Mouse (Mus musculus) embryonic facial prominence, embryonic 10.5 days (tissue): Measurements from ENCODE around the gene Slc17a7. TPM values are rescaled to one million over a fixed set of nuclear protein-coding genes. Genes with fewer than 3 reads are reported as not detected.
A peak's percentile ranks its signal among the peaks of the same experiment; 100 is the strongest.

Source experiments
- DNase-seq: peaks from one replicate; pipeline ENCODE4 v3.0.0-alpha.2; 2017; ENCODE audit warnings: low spot score
- H3K27ac ChIP-seq: fragments of 300-500 bp; sonication (generic); replicated peaks from 2 replicates; pipeline ENCODE4 v1.5.1; 2016; ENCODE audit warnings: mild to moderate bottlenecking
- H3K27me3 ChIP-seq: fragments of 300-500 bp; sonication (generic); replicated peaks from 2 replicates; pipeline ENCODE4 v1.6.1; 2016; ENCODE audit warnings: low read depth, mild to moderate bottlenecking; ENCODE audit not compliant: poor library complexity, severe bottlenecking
- H3K36me3 ChIP-seq: fragments of 300-500 bp; sonication (generic); replicated peaks from 2 replicates; pipeline ENCODE4 v1.6.1; 2016; ENCODE audit warnings: mild to moderate bottlenecking, moderate library complexity
- H3K4me1 ChIP-seq: fragments of 300-500 bp; sonication (generic); 2 replicates; pipeline ENCODE4 v1.6.1; 2016
- H3K4me3 ChIP-seq: fragments of 300-500 bp; sonication (generic); 2 replicates; pipeline ENCODE4 v1.5.1; 2016; ENCODE audit warnings: mild to moderate bottlenecking, moderate library complexity
- H3K9me3 ChIP-seq: fragments of 300-500 bp; sonication (generic); 2 replicates; pipeline ENCODE4 v1.6.1; 2016; ENCODE audit warnings: mild to moderate bottlenecking
- WGBS: fragments of 180-500 bp; shearing (Covaris S2); methylation state at CpG from one replicate; pipeline ENCODE4 v1.1.7; 2016; 5-methylcytosine and 5-hydroxymethylcytosine counted together
- polyA plus RNA-seq: library from polyadenylated mRNA; unstranded; fragments of >200 nt; fragmentation: Nextera tagmentation; extraction: Ambion mirVana; gene quantifications from 2 replicates; pipeline ENCODE4 v1.2.1, GENCODE M21; 2016

Slc17a7 gene
- polyA plus RNA-seq, 1 experiment from 2014 or later = 0.74 TPM

DNA sequence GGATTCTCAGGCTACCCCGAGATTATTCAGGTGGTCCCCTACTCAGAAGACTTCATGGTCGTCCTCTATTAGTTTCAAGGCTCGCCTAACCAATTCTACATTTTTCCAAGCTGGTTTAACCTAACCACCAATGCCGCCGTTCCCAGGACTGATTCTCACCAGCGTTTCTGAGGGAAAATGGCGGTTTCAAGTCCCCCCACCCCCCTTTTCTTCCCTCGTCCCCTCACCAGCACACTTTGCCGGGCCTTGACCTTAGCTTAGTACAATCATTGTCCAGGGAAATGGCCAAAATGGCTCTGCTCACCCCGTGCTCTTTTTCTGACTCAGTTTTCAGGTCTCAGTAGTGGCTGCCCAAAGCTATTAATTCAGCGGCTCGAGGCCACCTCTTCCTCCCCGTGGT, 11.6 kb downstream of the Slc17a7 start:
- no peak for DNase-seq

DNA sequence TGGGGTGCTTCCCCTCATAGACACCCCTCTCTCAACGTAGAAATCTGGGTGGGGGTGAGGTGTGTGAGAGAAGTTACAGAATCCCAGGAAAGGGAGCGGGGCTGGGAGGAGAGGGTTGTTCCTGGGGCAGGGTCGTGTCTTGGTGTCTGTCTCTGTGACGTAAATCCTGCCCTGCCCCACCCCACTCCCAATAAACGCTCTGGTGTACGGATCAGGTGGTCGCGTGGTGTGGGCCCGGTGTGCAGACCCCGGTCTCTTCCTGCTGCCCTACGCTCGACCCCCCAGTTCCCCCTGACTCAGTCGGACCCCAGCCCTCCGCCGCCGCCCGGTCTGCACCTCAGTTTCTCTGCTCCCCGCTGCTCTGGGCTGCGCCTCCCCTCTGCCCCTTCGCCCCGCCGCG, 12.2 kb downstream of the Slc17a7 start:
- Histone ChIP-seq H3K4me3 (peak overlapping the region; percentile 37), H3K27ac (no peak overlapping the region), H3K4me1 (peaks cover 25% of the 10 kb centered on the region), H3K36me3 (no peaks in the 10 kb centered on the region), H3K27me3 (peaks cover 99% of the 10 kb centered on the region), H3K9me3 (peaks cover 14% of the 10 kb centered on the region)
- 2% methylated on average over 23 of the region's 23 CpGs for WGBS
- no peak for DNase-seq

More for the DNA sequence above, 11.6 kb downstream of the Slc17a7 start:
- 2% methylated on average over 13 of the region's 13 CpGs for WGBS
- Histone ChIP-seq H3K9me3 (peaks cover 18% of the 10 kb centered on the region), H3K27me3 (peaks cover 99% of the 10 kb centered on the region), H3K27ac (no peak overlapping the region), H3K4me3 (peak overlapping the region; percentile 43; the same call in 1 of the 2 replicates), H3K4me1 (peaks cover 24% of the 10 kb centered on the region), H3K36me3 (no peaks in the 10 kb centered on the region)

DNA sequence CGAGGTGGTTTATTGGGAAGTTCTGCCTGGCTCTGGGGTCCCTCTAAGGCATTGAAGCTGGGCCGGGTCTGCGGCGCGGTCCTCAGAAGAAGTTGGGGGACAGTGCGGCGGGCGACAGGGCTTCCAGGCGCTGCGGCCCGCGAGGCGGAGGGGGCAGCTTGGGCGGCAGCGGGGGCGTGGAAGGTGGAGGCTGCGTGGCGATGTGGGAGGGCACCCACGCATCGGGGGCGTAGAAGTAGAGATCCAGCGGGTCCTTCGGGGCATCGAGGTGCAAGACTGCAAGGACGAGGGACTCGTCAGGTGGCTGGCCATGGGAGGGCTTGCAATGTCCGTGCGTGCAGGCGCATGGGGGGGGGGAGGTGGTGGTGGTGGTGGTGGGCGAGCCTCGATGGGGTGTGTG, 12.6 kb downstream of the Slc17a7 start:
- peaks cover 99% of the 10 kb centered on the region for H3K27me3 ChIP-seq
- no peak for DNase-seq
- peaks cover 30% of the 10 kb centered on the region for H3K4me1 ChIP-seq
- WGBS = 3% methylated on average over 31 of the region's 31 CpGs
- peak overlapping the region; percentile 37 for H3K4me3 ChIP-seq
- H3K36me3 ChIP-seq = no peaks in the 10 kb centered on the region
- H3K27ac ChIP-seq = no peak overlapping the region
- peaks cover 11% of the 10 kb centered on the region; the same call in 1 of the 2 replicates for H3K9me3 ChIP-seq

DNA sequence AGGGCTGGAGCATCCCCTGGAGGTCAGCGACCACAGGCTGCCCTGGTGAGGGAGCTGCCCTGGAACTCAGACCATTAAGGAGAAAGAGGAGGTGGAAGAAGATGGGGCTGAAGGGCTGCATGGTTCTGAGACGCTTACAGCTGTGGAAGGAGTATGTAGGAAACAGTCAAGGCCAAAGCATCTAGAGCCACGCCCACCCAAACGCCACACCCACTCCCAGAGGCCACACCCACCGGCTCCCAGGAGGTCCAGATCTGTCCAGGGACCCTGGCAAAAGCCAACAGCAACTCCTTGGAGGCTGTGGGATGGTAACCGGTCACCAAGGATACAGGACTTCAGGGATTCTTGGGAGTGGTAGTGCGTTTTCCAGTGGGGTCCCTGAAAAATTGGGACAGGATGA, 14.8 kb downstream of the Slc17a7 start:
- 23% methylated on average over 7 of the region's 7 CpGs for WGBS
- Histone ChIP-seq H3K4me3 (no peak overlapping the region), H3K9me3 (no peaks in the 10 kb centered on the region), H3K4me1 (peaks cover 45% of the 10 kb centered on the region), H3K27me3 (peaks cover 99% of the 10 kb centered on the region), H3K27ac (no peak overlapping the region), H3K36me3 (no peaks in the 10 kb centered on the region)
- no peak for DNase-seq

DNA sequence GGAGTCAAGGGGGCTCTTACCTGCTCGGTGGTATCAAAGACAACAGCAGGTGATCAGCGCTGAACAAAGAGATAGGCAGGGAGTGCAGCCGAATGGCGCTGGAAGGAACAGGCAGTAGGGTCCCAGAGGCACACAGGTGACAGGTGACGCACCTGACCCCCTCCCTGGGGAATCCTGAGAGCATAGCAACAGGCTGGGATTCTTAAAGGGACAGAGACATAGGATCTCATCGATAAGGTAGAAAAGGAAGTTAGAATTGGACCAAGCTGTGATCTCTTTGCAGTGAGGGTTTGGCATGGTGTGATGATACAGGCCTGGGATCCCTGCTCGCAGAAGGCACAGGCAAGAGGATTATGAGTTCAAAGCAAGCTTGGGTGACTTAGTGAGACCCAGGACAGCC, 15.7 kb downstream of the Slc17a7 start, which contains the start of gene Gfy:
Gene Gfy, minus strand, starts transcription at position 101 of the 400 bp plus-strand sequence.
- H3K9me3 ChIP-seq = no peaks in the 10 kb centered on the region
- 25% methylated on average over 7 of the region's 7 CpGs for WGBS
- DNase-seq = no peak
- no peak within 1 kb of the TSS for H3K27ac ChIP-seq
- peaks cover 47% of the 10 kb centered on the region for H3K4me1 ChIP-seq
- H3K4me3 ChIP-seq = no peak within 1 kb of the TSS
- no peaks in the 10 kb centered on the region for H3K36me3 ChIP-seq
- H3K27me3 ChIP-seq = peaks cover 100% of the 10 kb centered on the region

DNA sequence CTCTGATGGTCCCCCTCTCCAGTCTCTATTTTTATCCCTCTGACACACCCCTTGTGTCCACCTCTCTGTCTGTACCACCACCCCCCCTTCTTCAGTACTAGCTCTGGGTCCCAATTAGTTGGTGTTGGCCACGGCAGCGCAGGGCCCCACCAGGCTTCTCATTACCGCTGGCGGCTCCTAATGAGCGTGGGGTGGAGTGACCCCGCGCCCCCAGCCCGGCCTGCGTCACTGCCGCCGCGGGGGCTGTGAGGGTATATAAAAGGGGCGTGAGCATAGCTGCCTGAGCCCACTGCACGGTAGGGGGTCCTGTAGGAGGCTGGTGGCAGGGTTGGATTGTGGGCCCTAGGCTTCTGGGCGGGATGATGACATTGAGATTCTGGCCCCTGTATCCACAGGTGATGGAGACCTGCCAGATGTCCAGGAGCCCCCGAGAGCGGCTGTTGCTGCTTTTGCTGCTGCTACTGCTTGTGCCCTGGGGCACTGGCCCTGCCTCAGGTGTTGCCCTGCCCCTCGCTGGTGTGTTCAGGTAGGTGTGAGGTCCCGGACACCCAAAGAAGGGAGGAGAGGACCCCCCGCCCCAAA, 17.2 kb downstream of the Slc17a7 start, which contains the start of gene Pth2:
Gene Pth2, plus strand, starts transcription at position 100 of the 582 bp plus-strand sequence.
- no peaks in the 10 kb centered on the region for H3K9me3 ChIP-seq
- H3K4me1 ChIP-seq = peaks cover 44% of the 10 kb centered on the region
- no peak for DNase-seq
- H3K36me3 ChIP-seq = no peaks in the 10 kb centered on the region
- no peak within 1 kb of the TSS for H3K27ac ChIP-seq
- H3K4me3 ChIP-seq = peak within 1 kb of the TSS; percentile 46
- peaks cover 100% of the 10 kb centered on the region for H3K27me3 ChIP-seq
- WGBS = 19% methylated on average over 20 of the region's 20 CpGs

DNA sequence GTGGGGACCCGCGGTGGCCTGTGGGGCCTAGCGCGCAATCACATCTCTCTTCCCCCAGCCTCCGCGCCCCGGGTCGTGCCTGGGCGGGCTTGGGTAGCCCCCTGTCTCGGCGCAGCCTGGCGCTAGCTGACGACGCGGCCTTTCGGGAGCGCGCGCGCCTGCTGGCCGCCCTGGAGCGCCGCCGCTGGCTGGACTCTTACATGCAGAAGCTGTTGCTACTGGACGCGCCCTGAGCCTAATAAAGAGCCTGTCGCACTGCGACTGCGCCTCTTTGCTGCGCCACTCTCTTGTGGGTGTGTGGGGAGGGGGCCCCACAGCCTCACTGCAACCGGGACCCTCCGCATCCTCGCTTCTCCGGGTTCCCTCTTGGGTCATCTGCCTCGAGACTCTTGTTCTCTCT, 17.8 kb downstream of the Slc17a7 start:
- peaks cover 44% of the 10 kb centered on the region for H3K4me1 ChIP-seq
- H3K27me3 ChIP-seq = peaks cover 100% of the 10 kb centered on the region
- no peaks in the 10 kb centered on the region for H3K9me3 ChIP-seq
- no peak overlapping the region for H3K27ac ChIP-seq
- 4% methylated on average over 35 of the region's 35 CpGs for WGBS
- DNase-seq = no peak
- peak overlapping the region; percentile 46 for H3K4me3 ChIP-seq
- H3K36me3 ChIP-seq = no peaks in the 10 kb centered on the region

DNA sequence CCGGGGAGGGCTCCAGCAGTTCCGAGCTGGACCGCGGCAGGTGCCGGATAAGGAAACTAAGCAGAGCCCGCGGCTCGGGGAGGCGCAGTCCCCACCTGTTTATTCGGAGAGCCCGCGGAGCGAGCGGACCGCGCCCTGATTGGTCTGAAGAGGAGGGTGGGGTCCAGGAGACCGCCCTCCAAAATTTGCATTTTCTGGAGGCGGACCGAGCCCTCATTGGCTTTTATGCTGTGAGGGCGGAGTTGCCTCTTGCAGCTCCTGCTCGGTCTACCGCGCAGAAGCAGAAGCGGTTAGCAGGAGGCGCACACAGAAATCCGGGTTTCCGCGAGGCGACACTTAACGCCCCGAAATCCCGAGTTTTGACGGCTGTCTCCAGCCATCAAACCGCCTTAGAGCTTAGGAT, 18.5 kb downstream of the Slc17a7 start:
- DNase-seq = peak; percentile 93
- H3K27ac ChIP-seq = no peak overlapping the region
- under 1% methylated on average over 34 of the region's 34 CpGs for WGBS
- no peaks in the 10 kb centered on the region for H3K36me3 ChIP-seq
- peaks cover 45% of the 10 kb centered on the region for H3K4me1 ChIP-seq
- H3K9me3 ChIP-seq = no peaks in the 10 kb centered on the region
- peaks cover 100% of the 10 kb centered on the region for H3K27me3 ChIP-seq
- peak overlapping the region; percentile 46 for H3K4me3 ChIP-seq

DNA sequence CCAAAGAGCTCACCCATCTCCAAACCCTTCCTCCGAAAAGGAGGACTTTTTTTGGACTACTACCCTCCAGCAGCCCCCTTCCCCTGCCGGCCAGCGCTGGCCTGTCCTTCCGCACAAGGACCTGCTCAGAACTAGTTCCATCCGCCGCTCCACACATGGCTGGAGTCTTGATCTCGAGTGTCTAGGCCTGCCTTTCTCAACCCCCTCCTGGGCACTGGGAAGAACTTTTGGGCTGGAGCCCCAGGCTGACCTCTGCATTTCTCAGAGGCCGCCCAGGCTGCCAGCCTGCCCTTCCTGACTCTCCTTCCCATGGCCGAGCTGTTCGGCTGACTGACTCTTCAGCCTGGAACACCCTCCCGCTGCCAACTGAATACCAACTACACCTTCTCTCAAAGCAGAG, 18.9 kb downstream of the Slc17a7 start:
- Histone ChIP-seq H3K4me1 (peaks cover 45% of the 10 kb centered on the region), H3K9me3 (no peaks in the 10 kb centered on the region), H3K27me3 (peaks cover 100% of the 10 kb centered on the region), H3K27ac (no peak overlapping the region), H3K36me3 (no peaks in the 10 kb centered on the region), H3K4me3 (peak overlapping the region; percentile 46)
- WGBS = 18% methylated on average over 11 of the region's 11 CpGs
- DNase-seq = no peak

DNA sequence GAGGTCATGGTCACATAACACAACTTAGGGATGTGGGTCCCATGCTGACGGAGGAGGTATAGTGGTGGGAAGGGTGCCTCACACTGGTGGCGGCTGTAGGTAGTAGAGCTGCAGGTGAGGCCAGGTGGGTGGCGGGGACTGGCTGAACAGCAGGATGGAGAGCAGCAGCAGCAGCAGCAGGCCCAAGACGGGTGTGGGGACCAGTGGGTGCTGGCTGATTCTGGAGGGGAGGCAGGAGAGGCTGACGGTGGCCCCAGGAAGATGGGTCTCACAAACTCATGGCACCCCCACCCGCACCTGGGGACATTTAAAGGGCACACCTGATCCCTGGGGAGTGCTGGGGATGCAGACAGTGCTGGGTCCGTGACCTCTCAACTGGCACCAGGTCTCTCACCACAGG, 19.9 kb downstream of the Slc17a7 start:
- Histone ChIP-seq H3K4me3 (no peak overlapping the region), H3K9me3 (no peaks in the 10 kb centered on the region), H3K27ac (no peak overlapping the region), H3K4me1 (peaks cover 45% of the 10 kb centered on the region), H3K27me3 (peaks cover 100% of the 10 kb centered on the region), H3K36me3 (no peaks in the 10 kb centered on the region)
- WGBS = 63% methylated on average over 7 of the region's 7 CpGs
- DNase-seq = no peak

DNA sequence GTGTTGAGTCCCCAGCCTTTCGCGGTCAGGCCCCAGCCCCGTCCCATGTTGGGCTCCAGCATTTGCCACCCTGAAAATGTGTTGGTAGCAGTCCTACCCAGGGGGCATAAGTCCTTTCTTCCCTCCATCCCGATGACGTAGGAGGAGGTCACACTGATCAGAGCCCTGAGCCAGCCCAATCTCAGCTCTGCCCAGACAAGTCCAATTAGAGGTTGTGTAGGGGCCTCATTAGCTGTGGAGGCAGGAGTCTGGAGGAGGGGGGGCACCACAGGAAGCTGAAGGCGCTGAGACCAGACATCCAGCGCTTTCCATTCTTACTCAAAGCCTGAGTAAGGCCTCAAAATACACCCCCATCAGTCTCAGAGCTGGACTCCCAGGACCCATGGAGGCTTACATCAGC, 22.2 kb downstream of the Slc17a7 start:
- Histone ChIP-seq H3K27ac (no peak overlapping the region), H3K27me3 (peaks cover 100% of the 10 kb centered on the region), H3K4me1 (peaks cover 43% of the 10 kb centered on the region), H3K4me3 (no peak overlapping the region), H3K9me3 (no peaks in the 10 kb centered on the region), H3K36me3 (no peaks in the 10 kb centered on the region)
- 59% methylated on average over 7 of the region's 7 CpGs for WGBS
- DNase-seq = no peak

DNA sequence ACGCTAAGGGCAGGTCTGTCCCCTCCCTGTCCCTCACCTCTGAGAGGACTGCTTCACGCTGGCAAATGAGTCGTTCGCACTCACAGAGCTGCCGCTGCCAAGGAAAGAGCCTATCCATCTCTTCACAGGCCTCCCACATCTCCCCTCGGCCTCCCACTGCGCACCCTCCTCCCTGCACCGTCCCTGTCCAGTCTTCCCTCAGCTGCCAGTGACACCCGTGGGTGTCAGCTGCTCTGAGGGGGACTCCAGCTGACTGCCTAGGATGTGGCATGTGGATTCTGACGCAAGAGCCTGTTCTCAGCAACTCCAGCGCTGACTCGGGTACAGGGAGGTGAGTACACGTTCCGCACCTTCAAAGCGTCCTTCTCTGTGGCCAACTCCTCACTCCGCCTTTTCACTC, 25.9 kb downstream of the Slc17a7 start:
- no peaks in the 10 kb centered on the region for H3K9me3 ChIP-seq
- H3K27ac ChIP-seq = no peak overlapping the region
- no peak for DNase-seq
- WGBS = 58% methylated on average over 16 of the region's 16 CpGs
- peaks cover 43% of the 10 kb centered on the region for H3K4me1 ChIP-seq
- H3K27me3 ChIP-seq = peaks cover 81% of the 10 kb centered on the region
- H3K4me3 ChIP-seq = no peak overlapping the region
- H3K36me3 ChIP-seq = no peaks in the 10 kb centered on the region

DNA sequence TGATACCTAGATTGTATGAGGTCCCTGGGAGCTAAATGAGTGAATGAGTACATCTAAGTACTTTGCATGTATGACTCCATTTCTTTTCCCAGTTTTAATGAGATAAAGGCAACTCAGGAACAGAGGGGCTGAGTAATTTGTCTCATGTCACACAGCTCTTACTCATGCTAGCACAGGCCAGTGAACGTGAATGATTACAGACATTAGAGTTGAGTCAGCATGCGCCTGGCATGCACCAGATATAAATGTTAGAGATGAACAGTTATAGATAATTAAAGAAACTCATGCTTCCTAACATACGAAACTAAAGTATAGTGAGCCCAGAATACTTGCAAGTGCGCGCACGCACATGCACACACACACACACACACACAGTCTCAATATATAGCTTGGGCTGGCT, 26.4 kb downstream of the Slc17a7 start:
- peaks cover 41% of the 10 kb centered on the region for H3K4me1 ChIP-seq
- H3K9me3 ChIP-seq = no peaks in the 10 kb centered on the region
- no peak for DNase-seq
- peaks cover 75% of the 10 kb centered on the region for H3K27me3 ChIP-seq
- no peaks in the 10 kb centered on the region for H3K36me3 ChIP-seq
- 95% methylated on average over 6 of the region's 6 CpGs for WGBS
- H3K27ac ChIP-seq = no peak overlapping the region
- no peak overlapping the region for H3K4me3 ChIP-seq
